Mouse (Mus musculus) liver (tissue): Measurements from ENCODE around the gene Rarg.

Source experiments
- DNase-seq: peaks from one replicate; pipeline ENCODE4 v3.0.0-alpha.2; 2020; ENCODE audit warnings: mixed read lengths

Gene Rarg

GRCm38 (mm10) chr15:102203835-102204381, 53.4 kb downstream of the Rarg start:
- DNase-seq: peak; percentile 80

DNA sequence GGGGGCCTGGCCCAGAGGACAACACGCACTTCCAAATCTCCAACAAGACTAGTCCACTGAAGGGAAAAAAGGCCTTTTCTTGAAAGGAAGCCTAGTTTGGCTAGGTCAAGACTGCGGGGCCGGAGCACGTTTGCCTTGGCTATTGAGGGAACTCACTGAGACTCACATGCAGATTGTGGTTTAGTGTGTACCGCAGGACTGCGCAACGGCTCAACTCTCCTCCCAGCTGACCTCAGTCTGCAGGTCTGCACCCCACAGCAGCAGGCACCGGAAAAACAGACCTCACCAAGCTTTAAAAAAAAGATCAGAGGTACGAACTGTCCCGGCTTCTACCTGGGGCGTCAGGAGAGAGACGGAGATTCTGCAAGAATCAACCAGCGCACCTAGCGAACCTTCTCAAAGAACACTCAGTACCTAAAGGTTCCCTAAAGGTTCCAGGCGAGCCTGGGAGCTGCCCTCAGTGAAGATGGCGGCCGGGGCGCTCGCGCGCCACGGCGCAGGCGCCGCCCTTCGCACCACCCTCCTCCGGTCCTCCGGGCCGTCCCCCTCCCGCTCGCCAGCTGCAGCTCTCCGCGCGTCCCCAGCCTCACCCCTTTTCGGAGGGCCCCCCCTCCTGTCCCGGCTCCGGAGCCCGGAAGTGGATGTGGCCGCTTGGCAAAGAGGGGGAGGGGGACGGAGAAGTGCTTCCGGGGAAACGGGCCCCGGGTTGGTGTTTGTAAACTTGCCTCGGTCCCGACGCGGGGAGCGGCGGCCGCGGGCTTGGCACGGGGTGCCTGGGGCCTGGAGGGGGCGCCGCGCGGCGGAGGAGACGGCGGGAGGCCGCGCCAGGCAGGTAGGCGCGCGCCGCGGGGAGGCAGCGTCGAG, 54.1 kb downstream of the Rarg start, which contains the start of gene Zfp740:
Gene Zfp740 (plus strand): TSS at position 279 of the 864 bp plus-strand sequence.
- DNase-seq: peak; percentile 96

- peak; percentile 38 for DNase-seq
These were observed 58.5 kb downstream of the Rarg start for GRCm38 (mm10) chr15:102198841-102199240.

GRCm38 (mm10) chr15:102195373-102195772, 61.9 kb downstream of the Rarg start:
- DNase-seq: no peak

- no peak for DNase-seq
These were observed 62.9 kb downstream of the Rarg start for GRCm38 (mm10) chr15:102194439-102194838.

DNA sequence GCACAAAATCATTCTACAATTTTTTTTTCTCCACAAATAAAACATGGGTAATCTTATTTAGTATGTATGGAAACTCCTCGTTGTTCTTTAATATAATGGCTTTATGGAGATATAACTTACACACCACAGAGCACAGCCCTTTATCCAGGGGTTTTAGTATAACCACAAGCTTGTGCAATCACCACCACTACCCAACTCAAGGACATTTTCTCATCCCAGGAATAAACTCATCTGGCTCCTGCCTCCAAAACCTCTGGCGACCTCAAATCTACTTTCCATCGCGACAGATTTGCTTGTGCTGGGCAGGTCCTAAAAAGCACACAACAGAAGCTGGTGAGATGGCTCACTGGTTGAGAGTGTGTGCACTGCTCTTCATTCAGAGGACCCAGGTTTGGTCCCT, 63.7 kb downstream of the Rarg start:
- no peak for DNase-seq

- no peak for DNase-seq
These were observed 64.4 kb downstream of the Rarg start for GRCm38 (mm10) chr15:102192820-102193386.

GRCm38 (mm10) chr15:102192271-102192812, 65.0 kb downstream of the Rarg start:
- DNase-seq: no peak

GRCm38 (mm10) chr15:102191699-102192098, 65.6 kb downstream of the Rarg start:
- DNase-seq: peak; percentile 34

DNA sequence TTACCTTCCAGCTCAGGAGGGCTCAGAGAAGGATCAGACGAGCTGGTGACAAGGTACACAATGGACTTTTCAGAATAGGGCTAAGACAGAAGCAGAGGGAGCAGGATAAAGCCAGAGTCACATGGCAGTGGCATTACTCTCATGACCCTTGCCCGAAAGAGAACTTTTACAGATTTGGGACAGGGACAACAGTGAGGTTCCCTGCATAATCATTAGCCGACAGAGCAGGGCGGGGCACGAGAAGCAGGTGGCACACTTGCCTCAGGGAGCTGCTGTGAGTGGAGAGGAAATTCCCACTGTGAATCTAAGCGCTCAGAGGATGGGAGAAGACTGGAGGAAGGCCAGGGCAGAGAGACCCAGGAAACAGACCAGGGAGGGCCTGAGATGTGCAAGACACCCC, 68.4 kb downstream of the Rarg start:
- no peak for DNase-seq

DNA sequence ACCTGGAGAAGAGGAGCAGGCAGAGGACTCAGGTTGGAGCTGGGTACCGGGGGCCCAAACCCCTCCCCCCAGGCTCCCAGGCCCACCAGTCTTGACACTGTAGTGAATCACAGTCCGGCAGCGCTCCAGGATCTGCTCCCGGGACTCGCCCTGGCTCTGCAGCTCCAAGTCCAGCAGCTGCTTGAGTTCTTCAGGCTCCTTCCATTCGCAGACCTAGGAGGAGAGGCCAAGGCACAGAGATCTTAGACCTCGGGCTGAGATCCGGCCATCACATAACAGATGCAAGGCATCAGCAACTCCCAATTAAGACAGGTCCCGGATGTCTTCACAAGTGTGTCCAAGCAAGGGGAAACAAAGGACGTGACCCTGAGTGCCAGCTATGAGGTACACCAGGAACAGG, 69.2 kb downstream of the Rarg start:
- no peak for DNase-seq

DNA sequence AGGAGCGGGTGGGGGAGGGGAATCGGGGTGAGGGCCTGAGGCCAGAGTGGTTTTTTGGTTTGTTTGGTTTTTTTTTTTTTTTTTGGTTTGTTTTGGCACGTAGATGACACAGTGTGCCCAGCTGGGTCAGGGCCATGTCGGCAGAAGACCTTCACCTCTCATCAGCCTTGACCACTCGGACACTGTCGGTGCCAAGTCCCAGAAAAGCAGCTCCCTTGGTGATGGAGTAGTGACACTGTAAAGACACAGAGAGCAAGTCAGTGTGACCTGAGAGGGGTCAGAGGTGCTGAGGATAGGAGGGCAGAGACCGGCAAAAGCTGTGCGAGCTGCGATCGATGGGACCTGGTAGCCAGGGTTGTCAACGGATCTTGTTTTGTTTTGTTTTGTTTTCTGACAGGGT, 71.1 kb downstream of the Rarg start:
- DNase-seq: no peak
